Mouse (Mus musculus) forebrain, embryonic 10.5 days (tissue): ENCODE data around the gene Gramd1b. TPM values are rescaled to one million over a fixed set of nuclear protein-coding genes. Genes with fewer than 3 reads are reported as not detected.

ENCODE experiments used
- DNase-seq: peaks from one replicate; pipeline ENCODE4 v3.0.0-alpha.2; 2017; ENCODE audit warnings: low spot score; ENCODE audit errors: extremely low spot score
- H3K27ac ChIP-seq: fragments of 300-500 bp; sonication (generic); 2 replicates; pipeline ENCODE4 v1.5.1; 2016; ENCODE audit warnings: mild to moderate bottlenecking
- H3K27me3 ChIP-seq: fragments of 300-500 bp; sonication (generic); 2 replicates; pipeline ENCODE4 v1.6.1; 2016; ENCODE audit warnings: mild to moderate bottlenecking; ENCODE audit not compliant: poor library complexity, severe bottlenecking
- H3K36me3 ChIP-seq: fragments of 300-500 bp; sonication (generic); replicated peaks from 2 replicates; pipeline ENCODE4 v1.6.1; 2016; ENCODE audit warnings: mild to moderate bottlenecking, moderate library complexity
- H3K4me1 ChIP-seq: fragments of 300-500 bp; sonication (generic); 2 replicates; pipeline ENCODE4 v1.6.1; 2016
- H3K4me3 ChIP-seq: fragments of 300-500 bp; sonication (generic); 2 replicates; pipeline ENCODE4 v1.5.1; 2016; ENCODE audit warnings: mild to moderate bottlenecking, moderate library complexity
- H3K9me3 ChIP-seq: fragments of 300-500 bp; sonication (generic); 2 replicates; pipeline ENCODE4 v1.6.1; 2016; ENCODE audit warnings: mild to moderate bottlenecking, moderate library complexity
- WGBS: fragments of 180-500 bp; shearing (Covaris S2); methylation state at CpG from one replicate; pipeline ENCODE4 v1.1.7; 2016; 5-methylcytosine and 5-hydroxymethylcytosine counted together
- polyA plus RNA-seq: library from polyadenylated mRNA; unstranded; fragments of >200 nt; fragmentation: Nextera tagmentation; extraction: Ambion mirVana; gene quantifications from 2 replicates; pipeline ENCODE4 v1.2.1, GENCODE M21; 2016

Gene Gramd1b
- polyA plus RNA-seq, 1 experiment from 2014 or later, result 3.3 TPM

DNA sequence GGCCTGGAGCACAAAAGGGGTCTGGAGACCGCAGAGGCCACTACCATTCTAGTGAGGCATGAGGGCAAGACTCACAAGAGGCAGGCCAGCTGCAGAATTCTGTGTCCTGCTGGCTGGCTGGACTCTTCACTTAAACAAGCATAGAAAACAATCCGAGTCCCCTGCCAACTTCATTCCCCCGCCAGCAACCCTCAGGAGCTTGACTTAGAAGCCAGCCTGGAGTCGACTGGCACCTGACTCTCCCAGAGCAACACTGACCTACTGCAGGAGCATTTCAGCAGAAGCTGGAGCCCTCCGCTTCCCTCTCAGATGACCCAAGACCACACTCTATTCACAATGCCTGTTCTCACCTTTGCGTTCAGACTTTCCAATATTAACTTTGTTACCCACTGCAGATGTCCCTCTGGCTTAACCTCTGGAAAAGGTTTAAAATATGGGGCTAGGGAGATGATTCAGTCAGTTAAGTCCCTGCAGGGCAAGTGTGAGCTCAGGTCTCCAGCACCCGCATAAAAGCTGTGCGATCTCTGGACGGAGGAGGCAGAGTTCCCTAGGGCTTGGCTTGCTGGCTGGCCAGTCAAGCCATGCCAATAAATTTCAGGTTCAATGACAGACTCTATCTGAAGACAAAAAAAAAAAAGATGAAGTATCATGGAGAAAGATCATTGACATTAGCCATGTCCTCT is 104.8 kb downstream of the Gramd1b start:
- Histone ChIP-seq H3K27me3 (no peaks in the 10 kb centered on the region), H3K9me3 (no peaks in the 10 kb centered on the region), H3K27ac (no peak overlapping the region), H3K36me3 (no peaks in the 10 kb centered on the region), H3K4me1 (no peaks in the 10 kb centered on the region), H3K4me3 (no peak overlapping the region)
- no peak for DNase-seq
- WGBS, result 88% methylated on average over 9 of the region's 9 CpGs

DNA sequence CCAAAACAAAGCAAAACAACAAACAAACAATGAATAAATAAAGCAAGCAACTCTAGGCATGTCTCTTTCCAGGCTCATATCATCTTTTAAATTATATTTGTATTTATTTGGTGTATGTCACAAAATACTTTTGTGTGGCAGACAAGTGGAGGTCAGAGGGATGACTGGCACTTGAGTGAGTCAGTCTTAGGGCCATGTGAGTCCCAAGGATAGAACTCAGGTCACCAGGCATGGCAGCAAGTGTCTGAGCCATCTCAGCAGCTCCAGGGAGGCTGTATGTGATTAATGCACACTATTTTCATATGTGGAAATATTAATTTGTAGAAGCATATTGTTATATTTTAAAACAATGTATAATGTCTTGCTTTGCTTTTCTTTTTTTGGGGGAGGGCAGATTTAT is 106.3 kb downstream of the Gramd1b start:
- Histone ChIP-seq H3K4me3 (no peak overlapping the region), H3K27ac (no peak overlapping the region), H3K27me3 (no peaks in the 10 kb centered on the region), H3K36me3 (no peaks in the 10 kb centered on the region), H3K9me3 (no peaks in the 10 kb centered on the region), H3K4me1 (no peaks in the 10 kb centered on the region)
- DNase-seq, result no peak

DNA sequence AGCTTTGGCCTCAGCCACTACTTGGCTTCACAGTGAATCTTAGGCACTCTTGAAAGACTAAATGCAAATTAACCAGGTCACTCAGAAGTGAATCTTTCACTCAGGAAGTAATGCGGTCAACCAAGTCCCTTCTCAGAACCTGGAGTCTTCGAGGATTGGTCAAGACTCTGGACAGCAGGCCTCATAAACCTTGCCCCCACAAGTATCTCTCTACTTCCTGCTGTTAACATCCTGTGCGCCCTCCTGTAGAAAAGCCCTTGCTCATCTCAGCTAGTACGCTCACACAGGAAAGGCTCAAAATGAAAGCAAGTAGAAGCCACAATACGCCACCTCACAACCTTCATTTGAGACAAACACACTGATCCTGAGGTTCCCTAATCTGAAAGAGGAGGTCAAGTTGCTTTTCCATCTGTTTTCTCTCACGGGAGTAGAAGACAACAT is 107.7 kb downstream of the Gramd1b start:
- DNase-seq, result no peak
- Histone ChIP-seq H3K4me3 (no peak overlapping the region), H3K4me1 (no peaks in the 10 kb centered on the region), H3K27ac (no peak overlapping the region), H3K9me3 (no peaks in the 10 kb centered on the region), H3K36me3 (no peaks in the 10 kb centered on the region), H3K27me3 (no peaks in the 10 kb centered on the region)
- WGBS, result 91% methylated on average over 6 of the region's 6 CpGs

DNA sequence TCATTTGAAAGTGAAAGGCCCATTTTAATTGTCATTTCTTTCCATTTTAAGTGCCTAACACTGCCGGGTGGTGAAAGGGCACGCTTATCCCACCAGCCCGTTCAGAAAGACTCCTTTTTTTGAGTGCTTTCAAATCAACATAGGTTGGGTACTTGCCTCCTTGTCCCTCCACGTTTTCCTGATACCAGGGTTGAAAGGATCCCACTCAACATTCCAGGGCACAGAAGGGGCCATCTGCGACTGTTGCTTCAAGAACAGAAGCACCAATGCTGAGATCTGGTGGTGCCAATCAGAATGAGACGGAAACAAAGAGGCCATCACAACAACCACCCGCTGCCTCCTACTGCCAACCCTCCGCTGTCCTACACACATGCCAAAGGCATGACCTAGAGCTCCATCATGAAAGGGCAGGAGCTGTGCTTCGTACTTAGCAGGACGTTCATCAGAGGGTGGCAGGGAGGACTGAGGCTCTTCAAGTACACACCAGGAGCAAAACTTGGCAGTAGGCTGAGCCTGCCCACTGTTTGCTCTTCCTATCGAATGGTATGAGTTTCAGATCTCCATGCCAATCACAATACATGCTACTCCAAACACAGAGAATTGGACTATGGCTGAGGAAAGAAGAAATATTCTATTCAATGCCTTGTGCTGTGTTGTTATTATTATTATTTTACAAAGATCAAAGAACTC is 108.7 kb downstream of the Gramd1b start:
- Histone ChIP-seq H3K4me1 (no peaks in the 10 kb centered on the region), H3K4me3 (no peak overlapping the region), H3K27me3 (no peaks in the 10 kb centered on the region), H3K36me3 (no peaks in the 10 kb centered on the region), H3K9me3 (no peaks in the 10 kb centered on the region), H3K27ac (no peak overlapping the region)
- no peak for DNase-seq
- 89% methylated on average over 11 of the region's 11 CpGs for WGBS

DNA sequence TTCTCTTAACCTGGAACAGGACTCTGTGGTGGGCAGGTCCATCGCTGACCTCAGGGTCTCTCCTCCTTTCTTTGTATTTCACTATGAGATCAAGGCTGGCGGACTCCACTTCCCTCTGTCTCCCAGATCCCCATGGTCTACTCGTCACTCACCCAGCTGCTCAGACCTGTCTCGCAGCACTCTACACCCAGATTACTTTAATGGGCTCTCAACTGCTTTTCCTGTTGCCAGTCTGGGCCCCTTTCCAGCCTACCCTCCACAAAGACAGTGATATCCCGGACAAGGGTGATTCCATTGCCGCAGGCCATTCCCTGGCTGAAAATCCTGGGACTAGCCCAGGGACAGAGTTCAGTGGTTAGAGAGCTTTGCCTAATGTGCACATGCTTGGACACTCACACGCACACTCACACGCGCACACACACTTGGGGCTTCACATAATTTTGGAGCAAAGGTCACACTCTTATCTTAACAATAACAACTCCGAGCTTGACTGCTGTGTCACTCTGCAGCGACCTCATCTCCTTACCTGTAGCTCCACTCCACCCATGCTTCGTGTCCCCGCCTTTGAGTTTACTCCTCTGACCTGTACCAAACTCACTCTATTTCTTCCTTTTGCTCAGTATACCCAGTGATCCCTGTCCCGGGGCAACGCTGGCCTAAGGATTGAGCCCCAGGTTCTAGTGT is 110.4 kb downstream of the Gramd1b start:
- Histone ChIP-seq H3K9me3 (no peaks in the 10 kb centered on the region), H3K27ac (no peak overlapping the region), H3K4me1 (no peaks in the 10 kb centered on the region), H3K36me3 (no peaks in the 10 kb centered on the region), H3K4me3 (no peak overlapping the region), H3K27me3 (no peaks in the 10 kb centered on the region)
- 90% methylated on average over 15 of the region's 15 CpGs for WGBS
- DNase-seq, result no peak

DNA sequence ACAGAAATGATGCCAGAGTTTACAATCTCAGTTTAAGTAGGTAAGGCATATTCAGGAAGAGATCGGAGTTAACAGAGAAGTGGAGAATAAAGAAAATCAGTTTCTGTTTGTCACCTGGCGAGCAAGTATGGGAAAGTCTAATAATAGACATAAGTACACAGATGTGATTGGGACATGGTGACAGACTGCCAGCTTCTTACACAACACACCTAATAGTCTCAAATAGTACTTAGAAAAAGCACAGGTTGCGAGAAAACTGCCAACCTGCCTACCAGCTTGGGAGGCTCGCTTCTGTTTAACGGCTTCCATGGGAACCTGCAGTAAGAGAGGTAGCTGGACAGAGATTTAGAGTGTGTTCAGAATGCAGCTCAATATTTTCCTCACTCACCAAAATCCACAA is 112.4 kb downstream of the Gramd1b start:
- Histone ChIP-seq H3K27me3 (no peaks in the 10 kb centered on the region), H3K36me3 (no peaks in the 10 kb centered on the region), H3K9me3 (no peaks in the 10 kb centered on the region), H3K4me3 (no peak overlapping the region), H3K4me1 (no peaks in the 10 kb centered on the region), H3K27ac (no peak overlapping the region)
- no peak for DNase-seq
- WGBS, result 94% methylated on average over 5 of the region's 5 CpGs

DNA sequence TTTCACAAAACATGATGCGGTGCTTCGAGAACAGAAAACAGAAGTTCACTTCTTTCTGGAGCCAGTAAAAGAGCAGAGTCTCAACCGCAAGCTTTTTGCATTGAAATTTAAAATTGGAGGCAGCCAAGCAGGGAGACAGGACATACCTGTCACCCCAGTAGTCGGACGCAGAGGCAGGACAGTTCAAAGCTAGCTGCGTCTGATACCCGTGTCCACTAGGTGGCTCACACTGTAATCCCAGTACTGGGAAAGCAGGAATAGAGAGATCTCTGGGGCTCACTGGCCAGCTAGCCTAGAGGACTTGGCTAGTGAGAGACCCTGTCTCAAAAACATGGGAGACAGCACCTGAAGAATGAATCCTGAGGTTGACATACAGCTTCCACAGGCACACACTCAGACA is 115.0 kb downstream of the Gramd1b start:
- DNase-seq, result no peak
- Histone ChIP-seq H3K9me3 (no peaks in the 10 kb centered on the region), H3K4me3 (no peak overlapping the region), H3K27ac (no peak overlapping the region), H3K36me3 (no peaks in the 10 kb centered on the region), H3K4me1 (no peaks in the 10 kb centered on the region), H3K27me3 (no peaks in the 10 kb centered on the region)
- WGBS, result 87% methylated on average over 7 of the region's 7 CpGs

DNA sequence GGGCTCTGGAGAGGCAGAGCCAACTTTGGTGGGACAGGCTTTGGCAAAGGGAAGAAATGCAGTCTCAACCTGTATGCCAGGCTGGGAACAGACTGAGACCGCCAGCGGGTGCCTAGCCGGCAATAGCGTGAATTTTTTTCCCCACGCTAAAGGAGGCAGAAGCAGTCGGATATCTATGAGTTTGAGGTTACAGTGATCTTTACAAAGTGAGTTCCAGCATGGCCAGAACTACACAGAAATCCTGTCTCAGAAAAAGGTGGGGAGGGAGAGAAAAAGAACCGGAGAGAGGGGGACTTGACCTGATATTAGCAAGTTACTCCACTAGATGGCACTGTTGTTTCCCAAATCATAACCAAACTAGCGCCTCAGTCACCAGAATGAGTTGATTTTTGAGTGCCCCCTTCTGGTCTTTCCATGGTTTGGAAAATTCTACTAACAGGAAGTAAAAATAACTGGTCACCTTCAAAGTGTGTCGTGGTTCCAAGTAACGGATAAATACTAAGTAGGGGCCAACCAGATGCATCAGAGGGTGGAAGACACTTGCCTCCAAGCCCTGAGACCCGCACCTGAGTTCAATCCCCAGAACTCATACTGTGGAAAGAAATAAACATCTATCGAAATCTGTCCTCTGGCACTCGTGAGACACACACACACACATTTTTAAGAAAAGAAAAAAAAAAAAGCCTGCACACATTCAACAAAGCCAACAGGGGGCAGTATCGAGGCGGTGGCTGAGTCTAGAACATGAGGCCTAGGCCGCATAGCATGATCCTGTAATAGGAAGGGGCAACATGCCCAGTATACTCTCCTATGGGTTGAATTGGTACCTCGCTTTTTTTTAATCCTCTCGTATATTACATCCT is 116.0 kb downstream of the Gramd1b start:
- DNase-seq, result peak; percentile 48
- WGBS, result 36% methylated on average over 18 of the region's 18 CpGs
- H3K27ac ChIP-seq, result peak overlapping the region; percentile 87
- H3K4me3 ChIP-seq, result peak overlapping the region; percentile 69
- no peaks in the 10 kb centered on the region for H3K36me3 ChIP-seq
- H3K4me1 ChIP-seq, result no peaks in the 10 kb centered on the region
- no peaks in the 10 kb centered on the region for H3K9me3 ChIP-seq
- no peaks in the 10 kb centered on the region for H3K27me3 ChIP-seq

DNA sequence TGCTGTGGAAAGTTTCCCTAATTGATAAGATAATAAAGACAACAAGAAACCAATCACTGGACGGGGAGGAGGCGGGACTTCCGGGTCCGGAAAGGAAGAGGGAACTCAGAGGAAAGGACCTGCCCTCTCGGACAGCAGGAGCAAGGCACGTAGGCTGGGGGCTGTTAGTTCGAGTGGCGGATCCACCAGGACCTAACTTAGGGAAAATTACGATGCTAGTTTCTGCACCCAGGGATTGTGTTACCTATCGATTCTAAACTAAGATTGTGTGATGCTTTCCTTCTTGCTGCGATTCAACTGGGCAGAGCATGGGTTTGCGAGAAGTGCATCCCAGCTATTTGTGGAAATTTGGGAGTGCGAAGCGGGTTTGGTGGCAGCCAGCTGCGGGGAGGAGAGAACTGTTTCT is 116.7 kb downstream of the Gramd1b start:
- peak overlapping the region; percentile 69 for H3K4me3 ChIP-seq
- peak overlapping the region; percentile 87 for H3K27ac ChIP-seq
- H3K27me3 ChIP-seq, result no peaks in the 10 kb centered on the region
- WGBS, result under 1% methylated on average over 15 of the region's 15 CpGs
- no peaks in the 10 kb centered on the region for H3K36me3 ChIP-seq
- H3K4me1 ChIP-seq, result no peaks in the 10 kb centered on the region
- H3K9me3 ChIP-seq, result no peaks in the 10 kb centered on the region
- peak; percentile 84 for DNase-seq

DNA sequence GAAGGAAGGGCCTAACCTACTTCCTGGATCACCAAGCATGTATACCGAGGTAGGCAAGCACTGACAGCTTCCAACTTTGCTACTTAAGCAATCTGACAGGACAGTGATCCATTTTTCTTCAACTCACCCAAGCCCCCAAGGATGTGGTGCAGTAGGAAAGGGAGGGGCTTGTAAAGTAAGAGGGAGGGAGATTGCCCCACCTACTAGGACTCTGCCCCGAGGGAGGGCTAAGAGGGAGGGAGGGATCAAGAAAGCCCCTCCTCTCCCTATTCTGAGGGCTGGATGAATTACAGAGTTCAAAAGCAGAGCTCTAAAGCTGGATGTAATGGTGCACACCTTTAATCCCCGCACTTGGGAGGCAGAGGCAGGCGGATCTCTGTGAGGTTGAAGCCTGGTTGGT is 117.6 kb downstream of the Gramd1b start:
- no peak overlapping the region for H3K27ac ChIP-seq
- WGBS, result 93% methylated on average over 4 of the region's 4 CpGs
- no peaks in the 10 kb centered on the region for H3K27me3 ChIP-seq
- no peak for DNase-seq
- H3K9me3 ChIP-seq, result no peaks in the 10 kb centered on the region
- H3K4me3 ChIP-seq, result no peak overlapping the region
- H3K36me3 ChIP-seq, result no peaks in the 10 kb centered on the region
- peaks cover 4% of the 10 kb centered on the region for H3K4me1 ChIP-seq

DNA sequence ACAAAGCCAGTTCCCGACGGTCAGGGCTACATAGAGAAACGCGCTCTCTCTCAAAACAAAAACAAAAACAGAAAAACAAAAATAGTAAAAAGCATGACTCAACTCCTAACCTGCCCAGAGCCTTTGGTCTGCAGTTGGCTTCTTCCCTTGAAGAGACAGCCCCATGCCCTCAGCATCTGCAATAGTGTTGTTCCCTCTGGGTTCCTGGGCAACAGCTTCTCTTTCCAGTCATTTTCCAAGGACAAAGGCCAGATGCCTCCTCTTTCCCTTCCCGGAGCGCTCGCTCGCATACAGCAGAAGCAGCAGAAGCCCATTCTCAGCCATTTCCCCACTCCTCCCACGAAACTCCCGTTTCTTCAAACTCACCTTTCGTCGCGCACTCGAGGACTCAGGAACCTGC is 118.3 kb downstream of the Gramd1b start:
- no peak overlapping the region for H3K4me3 ChIP-seq
- H3K27ac ChIP-seq, result no peak overlapping the region
- no peaks in the 10 kb centered on the region for H3K9me3 ChIP-seq
- no peak for DNase-seq
- no peaks in the 10 kb centered on the region for H3K27me3 ChIP-seq
- peaks cover 9% of the 10 kb centered on the region for H3K4me1 ChIP-seq
- WGBS, result 93% methylated on average over 14 of the region's 14 CpGs
- H3K36me3 ChIP-seq, result no peaks in the 10 kb centered on the region

DNA sequence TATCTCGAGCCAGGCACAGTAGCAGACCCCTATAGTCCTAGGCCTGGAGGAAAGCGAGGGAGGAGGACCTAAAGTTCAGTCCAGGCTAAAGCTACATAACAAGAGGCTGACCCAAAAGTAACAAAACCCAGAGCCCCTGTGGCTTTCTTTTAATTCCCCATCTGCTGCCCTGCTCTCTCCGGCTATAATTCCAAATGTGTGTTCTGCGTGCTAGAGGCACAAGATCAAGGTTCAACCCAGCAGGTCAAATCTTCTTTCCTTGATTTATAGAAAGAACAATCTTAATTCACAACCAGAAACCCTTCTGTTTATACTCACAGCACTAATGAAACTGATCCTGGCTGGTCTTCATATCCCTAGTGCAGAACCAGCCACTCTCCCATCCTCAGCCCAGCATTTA is 118.9 kb downstream of the Gramd1b start:
- 84% methylated on average over 4 of the region's 4 CpGs for WGBS
- Histone ChIP-seq H3K4me3 (no peak overlapping the region), H3K27me3 (no peaks in the 10 kb centered on the region)

More for the DNA sequence above, 118.9 kb downstream of the Gramd1b start:
- Histone ChIP-seq H3K27ac (no peak overlapping the region), H3K36me3 (no peaks in the 10 kb centered on the region), H3K9me3 (no peaks in the 10 kb centered on the region), H3K4me1 (peaks cover 11% of the 10 kb centered on the region)
- no peak for DNase-seq
